Mouse (Mus musculus) lung, embryonic 16.5 days (tissue): ENCODE data around the gene Gm10964. TPM values are rescaled to one million over a fixed set of nuclear protein-coding genes. Genes with fewer than 3 reads are reported as not detected.

Experiments
- ATAC-seq: fragments of 200-750 bp; cut with Nextera tagmentation; 2 replicates; pipeline ENCODE4 v1.8.0; 2017; ENCODE audit warnings: low read depth, mild to moderate bottlenecking, moderate library complexity
- H3K27ac ChIP-seq: fragments of 300-500 bp; sonication (generic); 2 replicates; pipeline ENCODE4 v1.5.1; 2014; ENCODE audit warnings: mild to moderate bottlenecking, control low read depth, low read length
- H3K27me3 ChIP-seq: fragments of 300-500 bp; sonication (generic); 2 replicates; pipeline ENCODE4 v1.6.1; 2014; ENCODE audit warnings: low read depth, low read length, mixed read lengths; ENCODE audit not compliant: control insufficient read depth, insufficient read depth
- H3K36me3 ChIP-seq: fragments of 300-500 bp; sonication (generic); 2 replicates; pipeline ENCODE4 v1.6.1; 2014; ENCODE audit warnings: low read length; ENCODE audit not compliant: control insufficient read depth, insufficient read depth
- H3K4me1 ChIP-seq: fragments of 300-500 bp; sonication (generic); replicated peaks from 2 replicates; pipeline ENCODE4 v1.6.1; 2014; ENCODE audit warnings: low read length, mixed read lengths; ENCODE audit not compliant: control insufficient read depth, insufficient read depth
- H3K4me2 ChIP-seq: fragments of 300-500 bp; sonication (generic); 2 replicates; pipeline ENCODE4 v1.6.1; 2014; ENCODE audit warnings: low read depth, low read length, control low read depth
- H3K4me3 ChIP-seq: fragments of 300-500 bp; sonication (generic); 2 replicates; pipeline ENCODE4 v1.5.1; 2014; ENCODE audit warnings: mild to moderate bottlenecking, low read length, control low read depth
- H3K9ac ChIP-seq: fragments of 300-500 bp; sonication (generic); 2 replicates; pipeline ENCODE4 v1.6.1; 2014; ENCODE audit warnings: low read length, control low read depth
- H3K9me3 ChIP-seq: fragments of 300-500 bp; sonication (generic); 2 replicates; pipeline ENCODE4 v1.6.1; 2016; ENCODE audit warnings: low read length; ENCODE audit not compliant: control insufficient read depth
- WGBS: fragments of 180-500 bp; shearing (Covaris S2); extraction: QIAGEN DNeasy Blood & Tissue Kit; methylation state at CpG from one replicate; pipeline ENCODE4 v1.1.7; 2014; 5-methylcytosine and 5-hydroxymethylcytosine counted together
- polyA plus RNA-seq: library from polyadenylated mRNA; unstranded; fragments of >200 nt; fragmentation: Nextera tagmentation; extraction: Ambion mirVana; gene quantifications from 2 replicates; pipeline ENCODE4 v1.2.1, GENCODE M21; 2015

Gene Gm10964
- polyA plus RNA-seq, 1 experiment from 2014 or later = not detected

DNA sequence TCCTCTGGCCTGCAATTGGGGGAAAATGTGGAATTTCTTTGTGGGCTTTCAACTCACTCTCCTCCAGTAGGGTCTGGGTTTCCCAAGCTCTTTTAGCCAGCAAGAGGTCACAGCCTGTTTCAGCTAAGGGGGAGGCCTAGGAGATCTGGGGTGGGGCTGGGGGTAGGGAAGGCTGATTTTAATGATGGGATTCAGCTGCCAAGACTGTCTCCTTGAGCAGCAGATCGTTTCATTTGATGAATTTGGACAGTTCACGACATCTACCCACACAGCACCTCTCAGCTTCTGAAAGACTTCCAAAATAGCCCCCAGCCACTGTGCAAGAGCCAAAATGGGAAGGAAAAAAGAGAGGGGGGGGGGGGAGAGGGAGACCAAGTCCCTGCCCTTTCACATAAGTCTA is 6.0 kb upstream of the Gm10964 start:
- H3K4me2 ChIP-seq = no peak overlapping the region
- no peaks in the 10 kb centered on the region for H3K36me3 ChIP-seq
- H3K27ac ChIP-seq = peak overlapping the region; percentile 66
- no peaks in the 10 kb centered on the region for H3K9me3 ChIP-seq
- ATAC-seq = peak; percentile 36
- WGBS = 25% methylated on average over 2 of the region's 2 CpGs
- peaks cover 46% of the 10 kb centered on the region for H3K4me1 ChIP-seq
- H3K4me3 ChIP-seq = no peak overlapping the region
- H3K9ac ChIP-seq = peak overlapping the region; percentile 10; the same call in 1 of the 2 replicates
- no peaks in the 10 kb centered on the region for H3K27me3 ChIP-seq

DNA sequence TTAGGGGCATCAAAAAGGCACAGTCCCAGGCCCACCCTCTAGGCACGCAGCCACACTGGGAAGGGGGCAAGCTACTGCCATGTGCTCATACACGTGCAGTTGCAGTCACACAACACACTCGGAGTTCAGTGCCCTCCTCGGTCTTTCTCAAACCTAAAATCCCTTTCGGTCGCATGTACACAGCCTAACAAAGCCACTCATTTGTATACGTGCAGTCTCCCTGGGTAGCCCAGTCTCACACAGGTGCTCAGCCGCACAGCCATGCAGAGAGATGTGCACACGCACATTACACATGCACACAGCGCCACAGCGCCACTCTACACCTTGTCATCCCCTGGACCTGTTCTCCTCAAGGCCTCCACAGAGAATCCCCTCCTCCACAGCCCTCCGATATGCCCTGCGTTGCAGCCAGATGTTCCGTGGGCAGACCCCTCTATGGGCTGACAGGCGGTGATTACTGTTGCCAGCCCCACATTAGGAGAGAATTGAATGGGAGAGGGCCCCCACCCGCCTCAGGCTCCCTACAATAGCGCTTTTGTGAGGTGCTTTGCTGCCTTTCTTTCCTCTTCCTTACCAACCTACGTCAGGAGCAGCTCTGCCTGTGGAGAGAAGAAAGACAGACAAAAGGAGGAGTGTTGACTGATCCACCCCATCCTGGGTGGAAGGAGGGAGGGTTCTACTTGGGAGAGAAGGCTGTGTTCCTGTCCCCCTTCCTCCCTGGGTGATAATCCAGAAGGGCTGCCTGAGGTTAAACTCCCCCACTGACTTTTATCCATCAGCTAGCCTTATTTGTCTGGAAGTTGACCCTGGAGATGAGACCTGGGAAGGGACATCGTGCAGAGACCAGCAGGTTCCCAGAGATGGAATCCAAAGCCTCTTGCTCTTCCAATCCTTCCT is 5.1 kb upstream of the Gm10964 start:
- Histone ChIP-seq H3K27me3 (no peaks in the 10 kb centered on the region), H3K36me3 (no peaks in the 10 kb centered on the region), H3K4me1 (peaks cover 46% of the 10 kb centered on the region), H3K9me3 (no peaks in the 10 kb centered on the region), H3K27ac (peak overlapping the region; percentile 96), H3K9ac (peak overlapping the region; percentile 66), H3K4me3 (peak overlapping the region; percentile 41), H3K4me2 (peak overlapping the region; percentile 49)
- 28% methylated on average over 19 of the region's 19 CpGs for WGBS
- no peak for ATAC-seq

DNA sequence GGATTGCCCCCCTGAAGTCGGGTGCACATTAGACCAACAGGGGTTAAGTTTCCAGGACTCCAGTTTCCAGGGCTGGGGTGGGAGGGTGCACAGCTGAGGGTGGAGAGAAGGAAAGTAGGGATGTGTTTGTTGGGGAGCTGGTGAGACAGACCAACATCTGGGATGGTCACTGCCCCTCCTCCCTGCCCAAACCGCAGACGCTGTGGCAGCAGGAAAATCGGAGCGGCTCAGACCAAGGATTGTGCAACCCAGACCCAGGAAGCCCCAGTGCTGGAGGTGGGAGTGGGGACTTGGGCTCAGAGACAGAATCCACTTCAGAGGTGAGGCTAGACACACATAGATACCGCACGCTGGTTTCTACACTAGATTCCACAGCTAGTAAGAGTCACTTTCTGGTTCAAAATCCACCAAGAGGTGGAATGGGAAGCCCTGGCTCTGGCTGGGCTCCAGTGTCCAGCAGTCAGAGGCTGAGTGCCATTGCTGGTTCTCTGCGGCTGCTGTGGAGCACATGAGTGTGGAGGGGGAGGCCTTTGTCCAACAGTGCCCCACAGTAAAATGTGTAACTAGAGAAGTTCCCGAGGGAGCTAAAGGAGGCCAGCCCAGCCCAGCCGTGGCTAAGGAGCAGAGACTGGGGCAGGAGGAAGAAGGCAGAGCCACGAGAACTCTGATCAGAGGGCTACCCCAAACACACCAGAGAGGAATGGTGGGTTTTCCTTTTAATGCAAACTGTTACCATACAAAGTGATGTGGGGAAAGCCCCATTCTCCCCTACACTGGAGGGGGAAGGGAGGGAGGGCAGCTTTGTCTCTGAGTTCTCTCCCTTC is 4.3 kb upstream of the Gm10964 start:
- peaks cover 46% of the 10 kb centered on the region for H3K4me1 ChIP-seq
- WGBS = 8% methylated on average over 11 of the region's 11 CpGs
- peak overlapping the region; percentile 49 for H3K4me2 ChIP-seq
- H3K36me3 ChIP-seq = no peaks in the 10 kb centered on the region
- no peaks in the 10 kb centered on the region for H3K27me3 ChIP-seq
- peak overlapping the region; percentile 41 for H3K4me3 ChIP-seq
- peak; percentile 62 for ATAC-seq
- H3K9me3 ChIP-seq = no peaks in the 10 kb centered on the region
- peak overlapping the region; percentile 96 for H3K27ac ChIP-seq
- peak overlapping the region; percentile 66 for H3K9ac ChIP-seq

DNA sequence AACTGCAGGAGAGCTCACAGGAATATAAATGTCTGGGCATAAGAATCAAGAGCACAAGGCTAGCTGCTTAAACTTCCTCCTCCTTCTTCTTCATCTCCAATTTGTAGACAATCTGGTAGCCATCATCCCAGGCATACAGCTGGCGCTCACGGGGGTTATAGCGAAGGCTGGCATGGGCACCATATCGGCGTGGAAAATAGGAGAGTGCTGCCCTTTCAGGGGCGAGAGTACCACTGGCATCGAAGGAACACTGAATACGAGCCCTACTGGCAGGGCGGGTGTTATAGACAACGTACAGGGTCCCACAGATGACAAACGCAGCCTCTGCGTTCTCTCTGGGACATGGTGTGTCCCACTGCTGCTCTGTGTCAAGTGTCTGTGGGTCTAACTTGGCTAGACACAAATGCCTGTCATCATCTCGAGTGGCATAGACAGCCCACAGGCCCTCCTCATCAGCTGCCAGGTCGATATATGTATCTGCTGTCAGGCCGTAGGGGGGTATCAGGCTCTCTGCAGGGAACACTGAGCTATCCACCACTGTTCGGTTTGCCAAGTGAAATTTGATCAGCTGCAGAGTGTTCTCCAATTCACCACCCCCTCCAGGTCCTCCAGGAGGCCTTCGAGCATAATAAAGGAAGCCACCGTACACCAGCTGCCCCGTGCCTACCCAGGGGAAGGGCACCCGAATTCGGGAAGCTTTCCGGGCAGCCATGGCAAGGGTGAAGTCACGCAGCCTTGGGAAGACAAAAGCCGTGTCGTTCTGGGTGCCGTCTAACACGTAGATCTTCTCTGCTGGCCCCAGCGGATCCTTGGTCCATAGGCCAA is 3.2 kb upstream of the Gm10964 start:
- Histone ChIP-seq H3K4me3 (peak overlapping the region; percentile 41), H3K9ac (peak overlapping the region; percentile 66), H3K36me3 (no peaks in the 10 kb centered on the region), H3K27me3 (no peaks in the 10 kb centered on the region), H3K27ac (peak overlapping the region; percentile 96), H3K4me2 (peak overlapping the region; percentile 49), H3K9me3 (no peaks in the 10 kb centered on the region), H3K4me1 (peaks cover 46% of the 10 kb centered on the region)
- no peak for ATAC-seq
- 55% methylated on average over 28 of the region's 28 CpGs for WGBS

DNA sequence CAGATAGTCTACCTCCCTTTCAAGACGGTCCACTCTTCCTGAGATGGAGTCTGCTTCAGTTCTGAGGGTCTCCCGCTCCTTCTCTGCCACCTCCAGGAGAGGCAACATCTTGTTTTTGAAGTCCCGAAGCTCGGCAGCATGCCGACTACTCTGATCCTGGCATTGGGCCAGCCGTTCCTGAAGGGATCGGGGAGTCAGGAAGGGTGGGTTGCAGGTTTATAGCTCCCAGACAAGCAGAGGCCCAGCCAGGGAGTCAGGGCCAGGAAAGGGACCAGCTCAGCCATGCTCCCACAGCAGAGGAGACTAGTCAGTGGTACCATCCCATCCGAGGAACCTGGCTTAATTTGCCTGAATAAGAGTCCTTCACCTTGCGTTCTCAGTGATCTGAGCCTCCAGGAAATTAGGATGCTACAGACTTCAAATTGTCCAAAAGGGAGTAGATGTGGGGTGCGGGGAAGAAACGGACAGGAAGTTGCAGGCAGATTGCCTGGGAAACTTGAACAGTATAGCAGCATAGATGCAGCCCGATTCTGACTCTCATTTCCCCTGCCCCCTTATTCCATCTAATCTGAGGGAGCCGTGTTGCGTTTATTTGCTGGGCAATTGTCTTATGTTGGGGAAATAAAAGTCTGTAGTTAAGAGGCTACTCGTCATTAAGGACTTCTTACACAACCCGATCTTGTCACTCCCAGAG is 2.0 kb upstream of the Gm10964 start:
- H3K9ac ChIP-seq = peak overlapping the region; percentile 66
- 17% methylated on average over 16 of the region's 16 CpGs for WGBS
- ATAC-seq = no peak
- H3K27me3 ChIP-seq = no peaks in the 10 kb centered on the region
- no peaks in the 10 kb centered on the region for H3K9me3 ChIP-seq
- H3K4me2 ChIP-seq = peak overlapping the region; percentile 49
- H3K4me1 ChIP-seq = peaks cover 46% of the 10 kb centered on the region
- H3K36me3 ChIP-seq = no peaks in the 10 kb centered on the region
- peak overlapping the region; percentile 41 for H3K4me3 ChIP-seq
- H3K27ac ChIP-seq = peak overlapping the region; percentile 96

DNA sequence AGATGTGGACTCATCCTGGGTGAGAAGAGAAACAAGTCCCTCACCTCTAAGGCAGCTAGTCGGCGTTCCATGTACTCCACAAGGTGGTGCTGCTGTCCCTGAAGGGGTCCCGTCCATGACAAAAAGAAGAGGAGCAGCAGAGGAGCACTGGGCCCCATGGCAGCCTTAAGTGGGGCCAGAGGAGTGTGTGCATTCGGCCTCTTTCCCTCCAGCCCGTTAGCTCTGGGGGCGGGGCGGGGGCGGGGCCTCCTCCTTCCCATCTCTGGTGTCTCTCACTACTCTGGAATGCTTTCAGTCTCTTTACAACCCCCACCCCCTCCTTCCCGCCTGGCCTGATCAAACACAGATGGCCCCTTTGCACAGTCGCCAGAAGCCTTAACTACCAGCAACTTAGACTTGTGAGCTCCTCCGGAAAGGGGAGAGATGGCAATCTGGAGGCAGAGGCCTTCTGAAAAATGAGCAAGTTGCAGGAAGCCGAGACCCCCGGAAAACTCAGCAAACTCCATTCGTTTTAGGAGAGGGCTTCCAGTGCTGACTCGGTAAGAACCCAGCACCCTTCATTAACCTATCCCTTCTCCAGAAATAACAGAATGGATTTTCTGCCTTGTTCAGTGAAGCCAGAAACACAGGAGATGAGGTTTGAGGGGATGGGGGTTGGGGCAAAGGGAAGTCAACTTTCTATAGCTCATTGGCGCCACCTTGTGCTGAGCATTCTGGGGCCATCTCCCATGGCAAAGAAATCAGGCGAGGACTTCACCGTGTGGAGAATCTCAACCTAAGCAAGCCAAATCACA is 1.2 kb upstream of the Gm10964 start, which contains the start of gene Olfml3:
Olfml3 (minus strand) TSS at position 224 of the 794 bp plus-strand sequence.
- WGBS = under 1% methylated on average over 18 of the region's 18 CpGs
- Histone ChIP-seq H3K4me3 (peak within 1 kb of the TSS; percentile 41), H3K9ac (peak within 1 kb of the TSS; percentile 66), H3K36me3 (no peaks in the 10 kb centered on the region; the same call in 1 of the 2 replicates), H3K27me3 (no peaks in the 10 kb centered on the region), H3K27ac (peak within 1 kb of the TSS; percentile 96), H3K4me2 (peak within 1 kb of the TSS; percentile 49), H3K9me3 (no peaks in the 10 kb centered on the region), H3K4me1 (peaks cover 46% of the 10 kb centered on the region)
- peak; percentile 79 for ATAC-seq

DNA sequence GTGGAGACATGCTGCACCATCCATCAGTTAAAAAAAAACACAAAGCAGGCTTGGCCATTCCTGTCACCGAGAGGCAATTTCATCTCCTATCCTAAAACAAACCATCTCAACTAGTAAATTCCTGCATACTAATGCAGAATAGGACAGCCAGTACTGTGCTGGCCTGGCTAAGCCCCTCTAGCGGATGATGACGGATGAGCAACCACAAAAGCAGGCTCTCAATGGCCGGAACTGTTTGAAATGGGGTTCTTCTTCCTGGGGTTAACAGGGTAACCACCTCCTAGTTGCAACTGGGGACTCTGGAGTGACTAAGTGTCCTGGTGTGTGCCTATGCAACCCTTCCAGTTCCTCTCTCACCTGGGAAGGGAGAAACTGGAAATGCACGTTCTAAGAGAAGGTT is 1.2 kb downstream of the Gm10964 start:
- H3K4me1 ChIP-seq = peaks cover 24% of the 10 kb centered on the region
- H3K27me3 ChIP-seq = no peaks in the 10 kb centered on the region
- H3K4me3 ChIP-seq = no peak overlapping the region
- no peak overlapping the region for H3K27ac ChIP-seq
- no peak overlapping the region for H3K4me2 ChIP-seq
- ATAC-seq = no peak
- WGBS = 55% methylated on average over 5 of the region's 5 CpGs
- no peaks in the 10 kb centered on the region for H3K9me3 ChIP-seq
- H3K36me3 ChIP-seq = peaks cover 20% of the 10 kb centered on the region
- no peak overlapping the region for H3K9ac ChIP-seq

DNA sequence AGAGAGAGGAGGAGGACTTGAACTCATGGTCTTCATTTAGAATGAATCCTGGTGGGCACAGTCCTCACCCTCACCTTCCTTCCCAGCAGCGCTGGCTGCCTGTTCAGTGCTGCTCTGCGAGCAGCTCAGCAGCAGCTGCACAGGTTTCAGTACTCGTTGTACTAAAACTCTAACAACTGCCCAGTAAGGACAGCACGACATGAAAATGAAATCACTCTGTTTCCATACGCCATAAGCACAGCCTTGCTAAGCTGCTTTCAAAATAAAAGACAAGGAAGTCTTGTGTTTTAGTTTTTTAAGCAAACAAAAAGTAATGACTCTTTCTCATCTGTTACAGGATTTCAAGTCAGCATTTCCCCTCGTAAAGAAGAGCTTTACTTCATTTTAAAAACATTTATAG is 4.0 kb downstream of the Gm10964 start:
- Histone ChIP-seq H3K27me3 (no peaks in the 10 kb centered on the region), H3K4me2 (no peak overlapping the region), H3K4me3 (no peak overlapping the region), H3K9ac (no peak overlapping the region), H3K27ac (no peak overlapping the region), H3K9me3 (no peaks in the 10 kb centered on the region), H3K4me1 (no peaks in the 10 kb centered on the region; the same call in 1 of the 2 replicates), H3K36me3 (peaks cover 31% of the 10 kb centered on the region)
- ATAC-seq = no peak
- 76% methylated on average over 6 of the region's 6 CpGs for WGBS
